Mouse (Mus musculus) CD4-positive helper T cell, adult 2 months (primary cell): Measurements from ENCODE around the gene Rbm20.

Source experiments
- DNase-seq: peaks from one replicate; pipeline ENCODE4 v3.0.0-alpha.2; 2012; ENCODE audit warnings: low read depth, missing footprints, low spot score

The Rbm20 gene

DNA sequence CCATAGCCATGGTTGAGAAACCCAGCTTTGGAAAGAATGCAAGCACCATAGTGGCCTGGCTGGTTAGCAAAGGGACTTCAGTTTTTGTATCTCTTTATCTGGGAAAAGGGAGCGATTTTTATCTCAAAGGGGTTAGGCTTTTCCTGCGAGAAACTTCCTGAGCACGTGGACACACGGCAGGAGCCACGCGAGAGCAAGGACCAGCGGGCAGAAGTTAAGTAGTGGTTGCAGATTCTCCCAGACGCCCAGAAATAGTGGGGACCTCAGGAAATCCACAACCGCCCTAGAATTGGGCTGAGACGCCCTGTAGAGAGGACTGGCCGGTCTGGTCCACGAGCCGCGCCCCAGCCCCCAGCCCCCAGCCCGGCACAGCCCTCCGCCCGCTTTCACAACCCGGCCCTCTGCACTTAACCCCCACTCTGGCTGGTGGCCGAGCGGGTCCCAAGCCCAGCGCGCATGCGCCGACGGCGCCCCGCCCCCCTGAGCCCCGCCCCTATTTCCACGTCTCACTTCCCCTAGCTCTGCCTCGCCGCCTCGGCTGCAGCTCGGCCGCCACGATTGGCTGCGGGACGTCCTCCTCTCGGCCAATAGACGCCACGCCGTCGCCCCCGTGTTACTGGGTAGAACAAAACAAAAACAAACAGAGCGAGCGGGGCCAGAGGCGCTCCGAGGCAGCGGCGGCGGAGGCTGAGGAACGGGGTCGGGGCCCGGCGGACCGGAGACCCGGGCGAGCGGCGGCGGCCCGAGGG is 225.8 kb downstream of the Rbm20 start:
- DNase-seq = peak; percentile 98

DNA sequence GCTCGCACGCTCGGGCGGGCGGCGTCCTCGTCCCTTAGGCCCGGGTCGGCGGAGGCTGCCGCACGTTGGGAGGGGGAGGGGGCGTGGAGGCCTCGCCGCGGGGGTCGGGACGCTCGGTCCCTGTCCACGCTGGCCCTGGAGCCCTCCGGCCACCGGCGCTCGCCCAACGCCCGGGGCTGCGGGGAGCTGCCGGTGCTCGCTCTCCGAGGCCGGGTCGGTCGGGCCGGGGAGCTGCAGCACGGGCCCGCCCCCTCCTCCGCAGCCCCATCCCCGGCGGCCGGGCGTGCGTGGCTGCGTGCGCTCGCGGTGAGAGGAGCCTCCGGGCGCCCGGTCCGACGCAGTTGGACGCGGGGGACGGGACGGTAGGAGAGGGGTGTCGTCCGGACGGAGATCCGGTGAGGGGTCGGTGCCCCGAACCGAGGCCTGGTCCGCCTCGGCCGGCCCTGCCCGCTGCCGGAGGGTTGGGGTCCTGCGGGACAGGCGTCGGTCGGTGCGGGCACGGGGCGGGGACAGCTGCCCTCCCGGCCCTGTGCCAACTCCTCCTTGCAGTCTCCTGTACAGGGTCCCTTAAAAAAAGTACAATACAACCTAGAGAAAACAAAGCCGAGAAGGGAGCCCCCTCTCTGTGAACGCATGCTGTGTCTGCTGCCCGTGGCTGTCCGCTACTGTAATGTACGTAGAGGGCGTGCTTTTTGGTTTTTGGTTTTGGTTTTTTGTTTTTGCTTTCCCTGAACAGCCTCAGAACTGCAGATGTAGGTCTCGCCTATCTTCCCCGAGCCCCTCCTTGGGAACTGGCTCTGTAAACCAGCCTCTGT is 226.6 kb downstream of the Rbm20 start:
- peak; percentile 79 for DNase-seq

DNA sequence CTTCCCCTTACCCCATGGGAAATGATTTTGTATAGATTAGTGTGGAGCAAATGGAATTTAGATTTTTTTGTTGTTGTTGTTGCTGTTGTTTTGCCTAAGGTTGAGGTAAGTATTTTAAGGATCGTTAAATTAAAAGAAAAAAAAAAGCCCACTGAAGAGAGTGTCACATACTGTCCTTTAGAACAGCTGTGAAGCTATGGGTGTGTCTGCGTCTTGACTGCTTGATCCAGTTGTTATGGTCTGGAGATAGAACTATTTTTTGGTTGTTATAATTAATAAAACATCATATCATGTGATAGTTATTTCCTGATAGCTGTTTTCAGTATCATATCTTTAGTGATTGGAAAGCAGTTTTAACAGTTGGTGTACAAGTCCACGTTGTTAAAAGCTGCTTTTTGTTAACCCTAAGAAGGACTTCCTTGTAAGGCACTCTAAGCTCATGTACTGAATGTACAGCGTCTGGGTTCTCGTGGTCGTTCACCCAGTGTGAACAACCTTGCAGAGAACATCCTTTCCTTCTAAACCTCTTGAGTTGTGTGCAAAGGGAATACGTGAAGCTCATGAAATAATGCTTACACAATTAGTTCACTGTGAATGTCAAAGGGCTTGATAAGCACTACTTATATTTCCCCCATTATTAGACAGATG is 227.9 kb downstream of the Rbm20 start:
- no peak for DNase-seq

DNA sequence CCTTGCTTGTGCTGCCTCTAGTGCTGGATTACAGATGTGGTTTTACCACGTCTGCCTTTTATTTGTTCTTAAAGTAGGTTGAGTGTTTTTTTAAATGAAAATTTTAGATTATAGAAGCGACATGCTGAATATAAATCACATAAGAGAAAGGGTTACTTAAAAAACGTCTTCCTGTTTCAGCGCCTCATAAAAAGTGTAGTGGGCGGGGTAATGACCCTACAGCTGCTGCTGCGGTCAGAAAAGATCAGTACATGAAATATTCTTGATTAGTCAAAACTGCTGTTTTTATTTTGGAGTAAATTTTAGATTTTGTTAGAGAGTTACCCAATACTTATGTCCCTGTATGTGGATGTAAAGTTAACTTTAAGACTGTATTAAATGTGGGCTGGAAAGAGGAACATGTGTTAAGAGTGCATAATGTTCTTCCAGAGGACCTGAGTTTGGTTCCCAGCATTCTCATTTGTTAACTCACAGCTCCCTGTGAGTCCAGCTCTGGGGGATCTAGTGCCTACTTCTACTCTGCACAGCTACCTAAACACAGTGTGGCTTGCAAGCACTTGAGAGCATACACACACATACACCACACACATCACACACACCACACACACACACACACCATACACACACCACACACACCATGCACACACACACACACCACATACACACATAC is 229.1 kb downstream of the Rbm20 start:
- peak; percentile 72 for DNase-seq

DNA sequence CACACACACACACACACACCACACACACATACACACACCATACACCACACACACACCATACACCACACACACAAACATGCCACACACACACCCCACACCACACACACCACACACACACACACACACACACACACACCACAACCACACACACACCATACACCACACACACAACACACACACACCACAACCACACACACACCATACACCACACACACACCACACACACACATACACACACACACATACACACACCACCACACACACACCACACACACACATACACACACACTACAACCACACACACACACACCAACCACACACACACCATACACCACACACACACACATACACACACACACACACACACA is 229.6 kb downstream of the Rbm20 start:
- DNase-seq = peak; percentile 45

- no peak for DNase-seq
Observed at GRCm38 (mm10) chr19:53914950-53915349, 237.8 kb downstream of the Rbm20 start.
